Mouse (Mus musculus) spleen, adult 10 weeks (tissue): Measurements from ENCODE around the gene Zbtb41. TPM values are rescaled to one million over a fixed set of nuclear protein-coding genes. Genes with fewer than 3 reads are reported as not detected.

Source experiments
- polyA plus RNA-seq: library from polyadenylated mRNA; stranded (reverse); fragments of 350-450 nt; fragmentation: Illumina TruSeq; extraction: RNeasy Lipid Tissue Mini Kit (QIAGEN cat#74804); gene quantifications from one replicate; pipeline ENCODE4 v1.2.3, GENCODE M21; 2015; ENCODE audit warnings: low replicate concordance; ENCODE audit not compliant: insufficient read depth

The Zbtb41 gene
- polyA plus RNA-seq, result 15.0 TPM

GRCm38 (mm10) chr1:139421875-139422791 lies at the start of gene Zbtb41:
Zbtb41 (plus strand) TSS chr1:139422288.

GRCm38 (mm10) chr1:139376638-139377286 lies 45.3 kb upstream of the Zbtb41 start, which contains the start of gene Crb1:
Crb1 (minus strand) TSS chr1:139377100.

DNA sequence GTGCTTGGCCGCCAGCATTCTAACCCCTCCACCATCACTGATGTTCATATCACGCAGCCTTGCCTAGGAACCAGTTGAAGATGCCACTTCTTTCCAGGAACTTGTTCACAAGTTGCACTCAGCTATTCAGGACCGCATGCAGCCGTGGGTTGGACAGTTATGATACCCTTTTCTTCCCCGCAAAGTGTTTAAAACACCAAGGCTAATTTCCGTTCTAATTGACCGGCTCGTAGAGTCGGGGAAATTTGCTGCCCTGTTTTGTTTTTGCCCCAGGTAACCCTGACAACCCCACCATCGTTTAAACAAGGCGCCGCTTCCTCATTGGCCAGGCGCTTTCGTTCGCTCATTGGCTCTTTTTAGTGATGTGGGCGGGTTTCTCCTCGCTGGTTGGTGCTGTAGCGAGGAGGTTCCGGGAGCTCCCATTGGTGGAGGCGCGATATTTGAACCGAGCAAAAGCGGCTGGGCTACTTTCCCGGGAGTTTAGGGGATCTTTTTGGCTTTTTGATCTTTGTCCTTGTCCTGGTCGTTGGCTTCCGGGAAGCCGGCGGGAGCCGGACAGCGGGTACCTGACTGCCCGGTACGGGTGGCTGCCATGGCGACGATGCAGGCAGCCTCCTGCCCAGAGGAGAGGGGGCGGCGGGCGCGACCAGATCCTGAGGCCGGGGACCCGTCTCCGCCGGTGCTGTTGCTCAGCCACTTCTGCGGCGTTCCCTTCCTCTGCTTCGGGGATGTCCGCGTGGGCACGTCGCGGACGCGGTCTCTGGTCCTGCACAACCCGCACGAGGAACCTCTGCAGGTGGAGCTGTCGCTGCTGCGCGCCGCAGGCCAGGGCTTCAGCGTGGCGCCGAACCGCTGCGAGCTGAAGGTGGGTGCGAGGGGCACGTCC lies 32.5 kb downstream of the Zbtb41 start, which contains the start of gene Aspm:
TSS of gene Aspm (plus strand) at position 433 of the 886 bp plus-strand sequence.

DNA sequence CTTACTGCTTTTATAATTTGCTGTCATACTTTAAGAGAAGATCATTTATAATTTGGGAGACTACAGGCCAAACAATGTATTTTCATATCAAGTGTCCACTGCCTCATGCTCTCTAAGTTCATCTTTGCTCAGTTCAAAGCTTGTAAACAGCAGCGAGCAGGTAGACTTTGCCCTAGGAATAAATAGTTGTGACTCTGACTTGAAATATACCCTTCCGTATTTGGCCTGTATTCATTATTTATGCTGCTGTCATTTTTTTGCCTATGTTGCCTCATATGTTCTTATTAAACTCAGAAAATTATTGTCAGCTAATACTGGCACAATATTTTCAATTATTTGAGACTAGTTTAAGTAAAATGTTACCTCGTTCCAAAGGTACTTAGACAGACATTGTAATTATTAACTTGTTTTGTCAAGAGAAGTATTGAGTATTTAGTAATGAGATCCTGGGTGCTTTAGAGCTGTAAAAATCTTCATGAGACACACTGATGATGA lies 79.2 kb downstream of the Zbtb41 start, which contains the start of gene F13b:
TSS of gene F13b (plus strand) at position 445 of the 495 bp plus-strand sequence.

Other genes starting within 250 kb of the Zbtb41 start
- gene Crb1, start 45.2 kb upstream of the Zbtb41 start, polyA plus RNA-seq, result not detected
- 4.4 TPM for gene Aspm, start 32.5 kb downstream of the Zbtb41 start, polyA plus RNA-seq
- not detected for gene F13b, start 79.4 kb downstream of the Zbtb41 start, polyA plus RNA-seq
- gene Cfhr1, start 138.0 kb downstream of the Zbtb41 start, polyA plus RNA-seq, result not detected